Mouse (Mus musculus) brain, embryonic 14.5 days (tissue): ENCODE results near the gene Kif3a.

Source experiments
- CTCF ChIP-seq: fragments of 200-500 bp; IDR thresholded peaks from 2 replicates; pipeline ENCODE4 v1.5.1; 2012; ENCODE audit warnings: inconsistent platforms, mild to moderate bottlenecking, moderate library complexity, borderline replicate concordance; ENCODE audit not compliant: insufficient read depth, insufficient read length; ENCODE audit errors: extremely low read depth
- POLR2A ChIP-seq: fragments of 200-500 bp; IDR thresholded peaks from 2 replicates; pipeline ENCODE4 v1.6.1; 2012; ENCODE audit warnings: mild to moderate bottlenecking, inconsistent platforms, borderline replicate concordance; ENCODE audit not compliant: poor library complexity, insufficient read depth, insufficient read length, severe bottlenecking; ENCODE audit errors: extremely low read depth

- TF ChIP-seq CTCF (no peak), POLR2A (no peak)
Observed at GRCm38 (mm10) chr11:53634556-53634955, 67.4 kb downstream of the Kif3a start, which contains the start of gene Il13.
